In genomic region chr11:107793200-107794102, GRCm38 (mm10) we compare ENCODE assay signal across 7 mouse cellular contexts. TPM values are rescaled to one million over a fixed set of nuclear protein-coding genes. Genes with fewer than 3 reads are reported as not detected.
DNase-seq lines count a peak whose midpoint lies in the region.

No protein-coding gene starts in this region.

- peaks cover 16% of the 10 kb centered on the region for H3K36me3 ChIP-seq in hindbrain, embryonic 10.5 days

- H3K27ac ChIP-seq in hindbrain, embryonic 10.5 days = peak overlapping the region; percentile 96

- no peaks in the 10 kb centered on the region for H3K9me3 ChIP-seq in hindbrain, embryonic 10.5 days

- peak overlapping the region; percentile 84 for H3K4me3 ChIP-seq in hindbrain, embryonic 10.5 days

- H3K27me3 ChIP-seq in hindbrain, embryonic 10.5 days (ENCODE audit: insufficient read depth, poor library complexity, severe bottlenecking) = peaks cover 66% of the 10 kb centered on the region

- peaks cover 63% of the 10 kb centered on the region for H3K4me1 ChIP-seq in hindbrain, embryonic 10.5 days (replicated peaks)

- peak; percentile 47 for DNase-seq in kidney, postnatal 10 days
- DNase-seq in kidney, adult 11 months = no peak
- peak; percentile 61 for DNase-seq in embryo, embryonic 10 days (ENCODE audit: low spot score)
- DNase-seq in hindbrain, embryonic 10.5 days (ENCODE audit: low spot score) = peak; percentile 80
- peak; percentile 67 for DNase-seq in mesoderm, embryonic 11.5 days (ENCODE audit: low read depth, low spot score)
- peak; percentile 33 to 54 for DNase-seq in thymus, adult 18-20 months
- DNase-seq in spleen, postnatal 14 days (ENCODE audit: low spot score in 2 of 2) = no peak

- WGBS in hindbrain, embryonic 10.5 days = under 1% methylated on average over 64 of the region's 64 CpGs

RNA-seq across cellular contexts. Expression of gene Cacng4, which starts 0.9 kb away (rescaled TPM):
- polyA plus RNA-seq in hindbrain, embryonic 10.5 days (2016; fragmentation: Nextera tagmentation; extraction: Ambion mirVana) = 8.9 and 15.7 TPM in 2 replicates

Comparison
In these comparisons a context has a peak if more than half of its experiments do, and no peak if none do; other contexts are left out.
1. DNase-seq: peak in kidney, postnatal 10 days (single experiment), embryo, embryonic 10 days (single experiment), hindbrain, embryonic 10.5 days (single experiment), mesoderm, embryonic 11.5 days (single experiment) and thymus, adult 18-20 months (2 of 2); none in kidney, adult 11 months (single experiment) and spleen, postnatal 14 days (0 of 2).